Mouse (Mus musculus) yolk sac, embryonic 10.5 days (tissue): ENCODE data around the gene Smoc2.

ENCODE experiments used
- DNase-seq: peaks from one replicate; pipeline ENCODE4 v3.0.0-alpha.2; 2017; ENCODE audit warnings: low spot score

Smoc2 gene

GRCm38 (mm10) chr17:14279177-14279965 is at the start of gene Smoc2:
Smoc2 (plus strand) TSS chr17:14279506.
- peak; percentile 55 for DNase-seq

GRCm38 (mm10) chr17:14230698-14231430 is 48.4 kb upstream of the Smoc2 start:
- DNase-seq, result no peak

- peak; percentile 54 for DNase-seq
Measured at GRCm38 (mm10) chr17:14232629-14233028, 46.7 kb upstream of the Smoc2 start.

GRCm38 (mm10) chr17:14233658-14234057 is 45.6 kb upstream of the Smoc2 start:
- no peak for DNase-seq

- DNase-seq, result no peak
Measured at GRCm38 (mm10) chr17:14234774-14235389, 44.4 kb upstream of the Smoc2 start.

- DNase-seq, result no peak
Measured at GRCm38 (mm10) chr17:14237134-14237533, 42.2 kb upstream of the Smoc2 start.

GRCm38 (mm10) chr17:14239960-14240359 is 39.3 kb upstream of the Smoc2 start:
- no peak for DNase-seq

- no peak for DNase-seq
Measured at GRCm38 (mm10) chr17:14242634-14243033, 36.7 kb upstream of the Smoc2 start.

GRCm38 (mm10) chr17:14244195-14244965 is 34.9 kb upstream of the Smoc2 start:
- no peak for DNase-seq

GRCm38 (mm10) chr17:14246266-14246665 is 33.0 kb upstream of the Smoc2 start:
- DNase-seq, result no peak

GRCm38 (mm10) chr17:14247931-14248330 is 31.4 kb upstream of the Smoc2 start:
- DNase-seq, result no peak

- DNase-seq, result no peak
Measured at GRCm38 (mm10) chr17:14249595-14249994, 29.7 kb upstream of the Smoc2 start.

- DNase-seq, result no peak
Measured at GRCm38 (mm10) chr17:14250401-14250800, 28.9 kb upstream of the Smoc2 start.

- no peak for DNase-seq
Measured at GRCm38 (mm10) chr17:14252456-14252855, 26.9 kb upstream of the Smoc2 start.

- peak; percentile 15 for DNase-seq
Measured at GRCm38 (mm10) chr17:14254616-14255015, 24.7 kb upstream of the Smoc2 start.

GRCm38 (mm10) chr17:14257799-14258520 is 21.3 kb upstream of the Smoc2 start:
- no peak for DNase-seq

GRCm38 (mm10) chr17:14258906-14259305 is 20.4 kb upstream of the Smoc2 start:
- DNase-seq, result no peak

- no peak for DNase-seq
Measured at GRCm38 (mm10) chr17:14260966-14261365, 18.3 kb upstream of the Smoc2 start.

GRCm38 (mm10) chr17:14262217-14262616 is 17.1 kb upstream of the Smoc2 start:
- no peak for DNase-seq

- DNase-seq, result no peak
Measured at GRCm38 (mm10) chr17:14268001-14268400, 11.3 kb upstream of the Smoc2 start.

GRCm38 (mm10) chr17:14273386-14273785 is 5.9 kb upstream of the Smoc2 start:
- no peak for DNase-seq
